Mouse (Mus musculus) neutrophil, adult 83 days (primary cell): ENCODE results near the gene Ttll10. TPM values are rescaled to one million over a fixed set of nuclear protein-coding genes. Genes with fewer than 3 reads are reported as not detected.

Source experiments
- total RNA-seq, 2 experiments: library from RNA; stranded (reverse); gene quantifications; one replicate each; pipeline ENCODE4 v1.2.4; 2023

Ttll10 gene
- not detected for total RNA-seq

GRCm38 (mm10) chr4:156059261-156059660 is at the start of gene Ttll10:
TSS of gene Ttll10 (minus strand) at chr4:156059414.

GRCm38 (mm10) chr4:156026013-156026412 is 33.2 kb downstream of the Ttll10 start, which contains the start of gene Tnfrsf18:
TSS of gene Tnfrsf18 (plus strand) at chr4:156026164.

GRCm38 (mm10) chr4:156013637-156014036 is 45.6 kb downstream of the Ttll10 start, which contains the start of gene Tnfrsf4:
TSS of gene Tnfrsf4 (plus strand) at chr4:156013843.

GRCm38 (mm10) chr4:155992241-155992905 is 66.8 kb downstream of the Ttll10 start, which contains the start of the genes B3galt6 and Sdf4:
TSS of gene B3galt6 (minus strand) at chr4:155992649.
TSS of gene Sdf4 (plus strand) at chr4:155992872.

Other genes starting within 250 kb of the Ttll10 start
- gene Ccnl2, start 246.9 kb downstream of the Ttll10 start, total RNA-seq: 100 to 1,000 TPM; 114 to 134 TPM
- gene Aurkaip1, start 228.1 kb downstream of the Ttll10 start, total RNA-seq: 10 to 100 TPM; 81.9 to 91.0 TPM
- gene Mxra8, start 219.7 kb downstream of the Ttll10 start, total RNA-seq: 1 to 10 TPM in 1 of 2 experiments, under 1 TPM in 1; 0.57 to 1.3 TPM
- gene Dvl1, start 212.0 kb downstream of the Ttll10 start, total RNA-seq: 10 to 100 TPM; 43.2 to 47.3 TPM
- gene Tas1r3, start 196.1 kb downstream of the Ttll10 start, total RNA-seq: 1 to 10 TPM; 2.5 to 2.7 TPM
- gene Cptp, start 190.0 kb downstream of the Ttll10 start, total RNA-seq: 10 to 100 TPM; 17.2 to 22.4 TPM
- gene Ints11, start 189.9 kb downstream of the Ttll10 start, total RNA-seq: 10 to 100 TPM; 35.3 to 37.1 TPM
- 10 to 100 TPM; 10.8 to 11.2 TPM for gene Pusl1, start 167.6 kb downstream of the Ttll10 start, total RNA-seq
- 10 to 100 TPM; 59.6 to 69.9 TPM for gene Acap3, start 167.6 kb downstream of the Ttll10 start, total RNA-seq
- 10 to 100 TPM; 59.5 to 79.0 TPM for gene Ube2j2, start 115.6 kb downstream of the Ttll10 start, total RNA-seq
- gene C1qtnf12, start 97.1 kb downstream of the Ttll10 start, total RNA-seq: 10 to 100 TPM; 30.9 to 60.7 TPM
- 1 to 10 TPM; 2.5 TPM for gene B3galt6, start 66.8 kb downstream of the Ttll10 start, total RNA-seq
- gene Sdf4, start 66.5 kb downstream of the Ttll10 start, total RNA-seq: 100 to 1,000 TPM; 107 to 110 TPM
- 1 to 10 TPM; 1.5 to 2.8 TPM for gene Tnfrsf4, start 45.6 kb downstream of the Ttll10 start, total RNA-seq
- gene Tnfrsf18, start 33.2 kb downstream of the Ttll10 start, total RNA-seq: 1 to 10 TPM; 3.2 to 4.0 TPM
- 10 to 100 TPM; 16.1 to 18.7 TPM for gene 9430015G10Rik, start 50.6 kb upstream of the Ttll10 start, total RNA-seq
- gene Rnf223, start 71.1 kb upstream of the Ttll10 start, total RNA-seq: under 1 TPM; 0.44 to 0.46 TPM
- gene Agrn, start 138.1 kb upstream of the Ttll10 start, total RNA-seq: 10 to 100 TPM; 13.1 to 18.7 TPM
- 10 to 100 TPM in 1 of 2 experiments, 1 to 10 TPM in 1; 6.9 to 14.9 TPM for gene Isg15, start 141.4 kb upstream of the Ttll10 start, total RNA-seq
- gene AW011738, start 143.9 kb upstream of the Ttll10 start, total RNA-seq: 10 to 100 TPM in 1 of 2 experiments, 1 to 10 TPM in 1; 6.5 to 10.3 TPM
- gene Perm1, start 156.5 kb upstream of the Ttll10 start, total RNA-seq: under 1 TPM in 1 of 2 experiments, not detected in 1; 0.09 TPM
- 10 to 100 TPM; 15.6 to 18.2 TPM for gene Plekhn1, start 175.4 kb upstream of the Ttll10 start, total RNA-seq
- 10 to 100 TPM; 26.6 to 31.4 TPM for gene Noc2l, start 176.6 kb upstream of the Ttll10 start, total RNA-seq
- 1 to 10 TPM; 4.4 to 5.3 TPM for gene Samd11, start 196.2 kb upstream of the Ttll10 start, total RNA-seq